Mouse (Mus musculus): ENCODE data around the gene Fzr1.

Gene Fzr1

DNA sequence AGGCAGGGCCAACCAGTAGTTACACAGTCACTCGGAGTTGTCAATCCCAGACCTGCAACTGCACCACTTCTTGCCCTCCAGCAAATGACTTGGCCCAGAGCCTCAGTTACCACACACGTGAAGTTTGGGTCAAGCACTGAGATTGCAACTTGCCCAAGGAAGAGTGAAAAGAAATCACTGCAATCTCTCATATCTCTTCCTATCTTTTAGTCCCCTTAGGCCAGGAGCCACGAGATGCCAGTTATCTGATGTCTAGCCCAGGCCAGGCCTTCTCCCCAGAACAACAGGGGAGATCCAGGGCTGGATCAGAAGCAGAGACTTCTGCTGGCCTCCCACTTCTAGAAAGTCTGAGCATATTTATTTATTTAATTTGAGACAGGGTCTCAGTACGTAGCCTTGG, 22.8 kb downstream of the Fzr1 start:
- no peak for DNase-seq (ENCODE audit: low read depth, low spot score)

DNA sequence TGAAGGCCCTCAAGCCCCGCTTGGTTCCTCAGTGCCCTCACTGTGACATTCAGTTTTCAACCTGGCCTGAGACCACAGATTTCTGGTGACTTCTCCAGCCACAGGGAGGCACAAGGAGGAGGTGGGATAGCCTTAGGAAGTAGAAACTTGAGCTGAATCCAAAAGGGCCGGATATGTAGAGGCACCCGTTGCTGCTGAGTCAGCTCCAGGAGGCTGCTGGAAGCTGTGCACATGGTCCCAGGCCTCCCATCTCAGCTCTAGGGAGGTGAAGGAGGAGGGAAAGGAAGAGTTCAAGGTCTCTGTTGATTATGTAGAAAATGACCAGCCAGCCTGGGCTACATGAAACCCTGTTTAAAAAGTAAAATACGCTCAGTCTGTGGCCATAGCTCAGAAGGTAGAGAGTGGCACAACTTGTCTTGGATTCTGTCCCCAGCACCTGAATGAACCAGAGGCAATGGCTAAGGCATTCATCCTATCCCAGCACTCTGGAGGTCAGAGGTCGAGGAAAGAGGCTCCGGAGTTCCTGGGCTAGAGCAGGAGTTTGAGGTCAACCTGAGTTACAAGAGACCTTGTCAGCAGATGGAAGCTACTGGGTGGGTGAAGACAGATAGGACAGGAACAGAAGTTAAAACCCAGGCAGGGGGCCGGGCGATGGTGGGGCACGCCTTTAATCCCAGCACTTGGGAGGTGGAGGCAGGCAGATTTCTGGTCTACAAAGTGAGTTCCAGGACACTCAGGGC, 23.4 kb downstream of the Fzr1 start:
- DNase-seq (ENCODE audit: low read depth, low spot score) = peak; percentile 84

DNA sequence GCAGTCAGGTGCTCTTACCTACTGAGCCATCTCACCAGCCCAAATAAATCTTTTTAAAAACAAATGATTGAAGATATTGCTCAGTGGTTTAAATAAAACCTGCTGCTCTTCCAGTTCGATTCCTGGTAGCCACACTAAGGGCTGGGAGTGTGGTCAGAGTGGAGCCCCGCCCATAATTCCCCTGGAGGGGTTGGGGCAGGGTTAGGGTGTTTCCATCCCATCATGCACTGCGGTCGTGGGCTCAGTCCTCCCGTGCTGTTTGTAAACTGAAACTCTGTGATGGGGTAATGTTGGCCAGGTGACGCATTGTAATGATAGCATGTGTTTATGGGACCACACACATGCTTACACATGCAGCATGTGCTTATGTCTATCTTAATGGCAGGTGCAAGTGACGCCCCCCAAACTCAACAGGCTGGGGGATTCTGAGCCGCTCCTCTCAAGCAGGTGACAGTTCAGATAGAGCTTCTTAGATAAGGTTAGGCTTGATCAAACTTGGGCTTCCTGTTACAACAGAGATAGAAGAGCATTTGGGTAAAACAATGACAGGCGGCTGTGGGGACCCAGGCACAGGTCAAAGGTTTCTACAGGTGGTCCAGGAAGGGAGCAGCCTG, 26.5 kb downstream of the Fzr1 start:
- DNase-seq (ENCODE audit: low read depth, low spot score) = no peak

DNA sequence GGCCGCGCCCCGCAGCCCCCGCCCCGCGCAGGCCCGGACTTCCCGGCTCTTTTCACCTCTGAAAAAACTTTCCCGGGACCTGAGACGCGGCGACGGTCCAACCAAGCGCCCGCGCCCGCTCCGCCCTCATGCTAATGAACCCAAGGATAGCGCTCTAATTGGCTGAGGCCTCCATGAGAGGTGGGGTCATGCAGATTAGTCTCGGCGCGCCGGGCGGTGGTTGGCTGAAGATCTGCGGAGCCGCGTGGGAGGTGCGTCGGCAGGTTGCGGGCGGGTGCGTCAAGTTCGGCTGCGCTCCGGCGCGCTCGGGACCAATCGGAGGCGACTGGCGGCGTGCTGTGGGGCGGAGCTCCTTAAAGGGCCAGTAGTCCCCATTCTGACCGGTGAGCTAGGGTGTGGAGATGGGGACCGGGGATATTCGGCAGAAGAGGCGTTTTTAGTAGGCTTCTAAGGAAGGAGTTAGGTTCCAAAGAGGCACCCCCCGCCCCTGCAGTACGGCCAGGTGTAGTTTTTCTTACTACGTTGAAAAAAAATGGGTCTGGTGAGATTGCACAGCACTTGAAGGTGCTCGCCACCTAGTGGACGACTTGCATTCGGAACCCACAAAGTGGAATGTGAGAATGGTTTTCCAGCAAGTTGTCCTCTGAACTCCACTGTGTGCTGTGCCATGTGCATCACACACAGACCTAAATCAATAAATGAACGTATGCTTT, 27.8 kb downstream of the Fzr1 start, which contains the start of gene Hmg20b:
Hmg20b (minus strand) TSS at position 130 of the 713 bp plus-strand sequence.
- DNase-seq (ENCODE audit: low read depth, low spot score) = peak; percentile 98

DNA sequence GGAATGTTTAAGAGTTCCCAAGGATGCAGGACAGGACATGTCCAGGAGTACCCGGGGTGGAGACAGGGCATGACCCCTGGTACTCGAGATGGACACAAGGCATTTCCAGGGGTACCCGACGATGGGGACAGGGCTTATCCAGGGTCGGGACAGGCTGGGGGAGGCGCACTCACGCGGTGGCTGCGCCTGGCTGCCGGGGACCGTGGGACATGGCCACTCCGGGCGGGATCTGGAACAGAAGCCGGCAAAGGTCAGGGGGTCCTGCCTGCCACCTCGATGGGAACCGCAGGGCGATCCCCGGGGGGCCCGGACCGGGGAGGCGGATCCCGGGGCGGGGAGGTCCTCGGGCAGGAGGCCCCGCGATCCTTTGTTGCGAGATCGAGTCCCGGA, 28.4 kb downstream of the Fzr1 start:
- DNase-seq (ENCODE audit: low read depth, low spot score) = peak; percentile 28

DNA sequence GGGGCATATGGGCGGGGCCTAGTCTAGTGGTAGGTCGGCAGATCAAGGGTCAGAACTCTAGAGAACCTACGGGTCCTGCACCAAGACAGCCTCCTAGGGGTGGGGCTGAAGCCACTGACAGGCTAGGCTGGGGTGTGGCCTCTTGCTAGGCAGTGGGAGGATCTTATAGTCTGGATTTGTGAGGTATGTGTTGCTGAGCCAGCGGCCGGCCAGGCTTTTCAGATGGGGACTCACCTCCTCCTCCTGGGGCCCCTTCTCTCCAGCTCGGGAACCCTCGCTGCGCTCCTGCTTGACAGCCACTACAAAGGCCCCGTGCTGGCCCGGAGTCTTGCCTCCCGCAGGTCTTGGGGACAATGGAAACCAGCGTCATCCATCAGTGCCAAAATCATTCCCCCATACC, 29.2 kb downstream of the Fzr1 start:
- peak; percentile 86 for DNase-seq (ENCODE audit: low read depth, low spot score)

DNA sequence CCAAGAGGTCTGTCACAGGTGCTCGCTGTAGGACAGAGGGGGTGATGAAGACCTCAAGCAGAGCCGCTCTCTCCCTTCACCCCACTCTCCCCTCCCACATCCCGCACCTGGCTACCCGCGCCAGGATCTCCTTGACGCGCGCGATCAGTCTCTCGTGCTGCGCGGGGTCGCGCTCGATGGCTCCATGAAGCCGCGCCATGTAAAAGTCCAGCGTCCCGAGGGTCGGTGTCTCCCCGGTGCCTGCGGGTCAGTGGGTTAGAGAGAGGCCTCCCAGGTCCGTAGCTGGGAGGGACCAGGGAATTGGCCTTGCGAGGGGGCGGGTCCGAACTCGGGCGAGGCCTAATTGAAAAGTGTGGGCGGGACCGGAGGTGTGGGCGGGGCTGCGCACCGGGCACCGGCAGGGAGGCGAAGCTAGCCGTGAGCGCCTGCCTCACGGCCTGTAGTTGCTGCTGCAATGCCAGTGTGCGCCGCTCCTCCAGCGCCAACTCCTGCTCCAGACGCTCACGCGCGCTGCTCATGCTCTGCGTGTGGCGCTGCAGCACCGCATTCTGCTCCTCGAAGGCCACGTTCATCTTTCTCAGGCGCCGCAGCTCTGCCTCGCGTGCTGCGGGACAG, 31.8 kb downstream of the Fzr1 start:
- no peak for DNase-seq (ENCODE audit: low read depth, low spot score)

DNA sequence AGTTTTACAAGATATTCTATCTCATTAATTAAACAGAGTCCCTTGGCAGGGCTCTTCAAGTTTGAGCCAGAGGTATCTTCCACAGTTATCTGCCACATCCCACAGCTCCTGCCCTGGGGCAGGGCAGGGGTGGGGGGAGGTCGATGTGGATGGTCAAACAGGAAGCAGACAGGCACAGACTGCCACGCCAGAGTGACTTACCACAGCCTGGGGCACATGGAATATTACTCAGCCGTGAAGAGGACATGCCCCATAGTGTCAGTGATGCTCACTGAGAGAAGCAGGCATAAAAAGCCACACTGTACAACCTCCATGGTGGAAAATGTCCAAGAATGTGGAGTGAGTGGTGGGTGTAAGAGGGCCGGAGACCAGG, 33.2 kb downstream of the Fzr1 start:
- no peak for DNase-seq (ENCODE audit: low read depth, low spot score)

DNA sequence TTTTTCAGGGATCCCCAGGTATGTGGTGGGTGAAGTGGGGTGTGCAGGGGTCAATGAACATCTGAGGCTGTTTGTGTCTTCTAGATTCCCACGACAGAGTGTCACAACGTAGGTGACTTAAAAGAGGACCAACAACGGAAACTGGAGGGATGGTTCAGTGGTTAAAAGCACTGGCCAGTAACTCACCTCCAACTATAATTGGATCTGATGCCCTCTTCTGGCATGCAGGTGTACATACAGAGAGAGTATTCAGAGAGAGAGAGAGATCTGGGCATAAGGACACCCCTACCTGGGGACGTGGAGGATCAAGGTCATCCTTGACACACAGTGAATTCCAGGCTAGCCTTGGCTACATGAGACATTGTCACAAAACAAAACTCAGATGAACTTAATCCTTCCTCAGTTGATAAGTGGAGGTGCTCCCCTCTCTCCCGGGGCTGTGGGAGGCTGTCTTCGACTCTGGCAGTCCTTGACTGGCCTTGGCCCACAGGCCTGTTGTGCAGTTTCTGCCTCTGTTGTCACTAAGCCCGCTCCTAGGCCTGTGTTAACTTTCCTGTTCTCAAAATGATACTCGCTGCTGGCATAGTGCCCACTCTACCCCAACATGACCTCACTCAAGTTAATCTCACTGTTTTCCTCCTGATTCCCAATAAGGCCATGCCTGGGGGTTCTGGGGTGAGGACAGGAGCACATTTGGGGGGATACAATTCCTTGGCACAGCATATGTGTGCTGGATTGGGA, 33.7 kb downstream of the Fzr1 start:
- no peak for DNase-seq (ENCODE audit: low read depth, low spot score)

DNA sequence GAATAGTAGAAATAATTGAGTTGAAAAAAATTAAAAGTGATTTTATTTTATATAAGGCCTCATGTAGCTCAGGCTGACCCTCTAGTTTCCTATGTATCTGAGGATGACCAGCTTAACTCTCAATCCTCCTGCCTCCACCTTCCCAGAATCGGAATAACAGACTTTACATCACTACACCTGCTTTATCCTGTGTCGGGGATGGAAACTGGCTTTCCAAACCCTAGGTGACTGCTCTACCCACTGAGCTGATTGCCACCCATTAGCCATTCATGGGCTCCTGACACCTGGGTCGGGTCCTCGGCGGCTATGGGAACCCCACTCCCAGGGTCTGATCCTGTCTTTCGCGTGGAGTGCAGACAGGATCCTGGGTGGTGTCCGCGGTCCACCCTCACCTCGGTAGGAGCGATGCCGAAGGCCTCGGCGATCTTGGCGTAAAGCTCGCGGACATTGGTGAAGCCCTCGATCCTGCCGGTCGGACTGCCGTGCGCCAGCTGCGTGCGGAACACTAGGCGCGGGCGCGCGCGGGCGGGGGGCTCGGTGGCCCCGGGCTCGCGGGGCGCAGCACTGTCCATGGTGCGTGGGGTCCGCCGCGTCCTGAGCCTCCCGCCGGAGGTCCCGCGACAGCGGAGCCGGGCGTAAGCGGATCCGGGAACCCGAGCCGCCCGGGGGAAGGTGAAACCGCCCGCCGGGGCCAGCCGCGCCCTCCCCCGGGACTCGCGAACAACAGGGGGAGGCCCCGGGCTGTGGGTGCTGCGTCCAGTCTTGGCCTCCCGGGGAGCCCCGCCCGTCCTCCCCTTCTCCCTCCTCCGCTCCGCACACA, 35.4 kb downstream of the Fzr1 start, which contains the start of gene Gipc3:
Gipc3 (minus strand) TSS at position 581 of the 820 bp plus-strand sequence.
- no peak for DNase-seq (ENCODE audit: low read depth, low spot score)

DNA sequence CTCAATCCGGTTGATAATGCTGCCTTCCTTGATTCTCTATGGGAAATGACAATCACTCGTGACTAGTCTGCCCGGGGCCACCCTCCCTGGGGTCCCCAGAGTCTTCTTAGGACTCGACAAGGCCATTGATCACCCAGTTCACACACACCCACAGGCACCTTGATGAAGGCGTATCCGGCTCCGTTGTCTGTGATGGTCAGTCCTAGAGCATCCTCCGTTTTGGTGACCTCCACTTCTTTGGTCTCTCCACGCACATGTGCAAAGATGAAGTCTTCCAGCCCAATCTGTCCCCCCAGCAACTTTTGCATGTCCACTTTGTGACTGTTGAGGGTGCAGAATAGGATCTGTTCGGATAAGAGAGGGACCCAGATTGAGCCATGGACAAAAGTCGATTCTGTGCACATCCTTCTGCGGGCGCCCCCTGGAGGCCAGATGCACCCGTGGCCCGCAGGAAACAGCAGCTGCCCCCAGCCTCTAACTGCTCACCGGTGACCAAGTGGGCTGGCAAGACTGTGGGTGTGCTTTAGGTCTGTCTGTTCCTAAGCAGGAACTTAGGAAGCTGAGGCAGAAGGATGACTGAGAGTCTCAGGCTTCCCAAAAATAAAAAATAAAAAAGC, 36.9 kb downstream of the Fzr1 start:
- DNase-seq (ENCODE audit: low read depth, low spot score) = peak; percentile 69

DNA sequence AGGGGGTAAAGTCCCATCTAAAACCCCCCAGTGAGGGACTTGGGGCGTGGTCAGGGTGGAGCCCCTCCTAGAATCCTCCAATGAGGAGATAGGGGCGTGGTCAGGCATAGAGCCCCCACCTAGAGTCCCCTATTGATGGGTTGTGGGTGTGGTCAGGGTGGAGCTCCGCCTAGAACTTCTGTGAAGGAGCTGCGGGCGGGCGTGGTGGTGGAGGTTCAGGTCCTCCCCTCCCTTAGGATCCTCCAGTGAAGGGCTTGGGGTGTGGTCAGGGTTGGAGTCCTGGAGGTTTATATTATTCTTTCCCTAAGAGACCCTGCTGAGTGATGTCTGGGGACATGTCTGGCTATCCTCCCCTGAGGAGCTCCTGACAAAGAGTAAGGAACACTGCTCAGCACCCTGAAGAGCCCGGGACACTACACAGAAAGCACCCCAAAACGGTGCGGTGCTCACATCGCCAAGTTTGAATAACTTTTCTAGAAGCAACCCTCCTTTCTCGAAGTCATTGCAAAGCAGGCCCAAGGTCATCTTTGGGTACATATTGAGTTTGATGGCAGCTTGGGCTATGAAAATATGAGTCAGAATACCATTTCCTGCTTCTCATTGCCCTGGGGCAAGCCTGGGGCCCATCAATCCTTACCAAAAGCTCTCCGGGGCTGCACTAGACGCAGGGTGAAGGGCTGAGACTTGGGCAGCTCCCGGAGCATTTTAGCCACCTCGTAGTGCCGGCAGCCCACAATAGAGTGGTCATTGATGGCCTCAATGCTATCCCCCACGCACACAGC, 37.6 kb downstream of the Fzr1 start:
- DNase-seq (ENCODE audit: low read depth, low spot score) = peak; percentile 65

DNA sequence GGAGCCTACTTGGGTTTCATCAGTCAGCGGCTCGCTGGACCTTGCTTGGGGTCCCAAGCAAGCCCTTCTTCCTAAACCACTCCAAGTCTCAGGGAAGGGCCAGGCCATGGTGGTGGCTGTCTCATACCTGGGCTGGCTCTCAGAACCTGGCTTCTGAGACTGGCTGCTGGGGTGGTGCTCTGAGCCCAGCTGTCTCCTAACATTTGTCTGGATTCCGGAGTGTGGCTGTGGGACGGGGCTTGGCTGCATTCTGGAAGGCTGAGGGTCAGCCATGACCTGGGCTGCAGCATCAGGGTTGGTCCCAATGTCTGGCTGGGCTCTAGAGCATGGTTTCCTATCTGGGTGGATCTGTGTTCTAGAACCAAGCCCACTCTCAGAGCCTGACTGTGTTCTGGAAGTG, 41.8 kb downstream of the Fzr1 start:
- DNase-seq (ENCODE audit: low read depth, low spot score) = no peak

DNA sequence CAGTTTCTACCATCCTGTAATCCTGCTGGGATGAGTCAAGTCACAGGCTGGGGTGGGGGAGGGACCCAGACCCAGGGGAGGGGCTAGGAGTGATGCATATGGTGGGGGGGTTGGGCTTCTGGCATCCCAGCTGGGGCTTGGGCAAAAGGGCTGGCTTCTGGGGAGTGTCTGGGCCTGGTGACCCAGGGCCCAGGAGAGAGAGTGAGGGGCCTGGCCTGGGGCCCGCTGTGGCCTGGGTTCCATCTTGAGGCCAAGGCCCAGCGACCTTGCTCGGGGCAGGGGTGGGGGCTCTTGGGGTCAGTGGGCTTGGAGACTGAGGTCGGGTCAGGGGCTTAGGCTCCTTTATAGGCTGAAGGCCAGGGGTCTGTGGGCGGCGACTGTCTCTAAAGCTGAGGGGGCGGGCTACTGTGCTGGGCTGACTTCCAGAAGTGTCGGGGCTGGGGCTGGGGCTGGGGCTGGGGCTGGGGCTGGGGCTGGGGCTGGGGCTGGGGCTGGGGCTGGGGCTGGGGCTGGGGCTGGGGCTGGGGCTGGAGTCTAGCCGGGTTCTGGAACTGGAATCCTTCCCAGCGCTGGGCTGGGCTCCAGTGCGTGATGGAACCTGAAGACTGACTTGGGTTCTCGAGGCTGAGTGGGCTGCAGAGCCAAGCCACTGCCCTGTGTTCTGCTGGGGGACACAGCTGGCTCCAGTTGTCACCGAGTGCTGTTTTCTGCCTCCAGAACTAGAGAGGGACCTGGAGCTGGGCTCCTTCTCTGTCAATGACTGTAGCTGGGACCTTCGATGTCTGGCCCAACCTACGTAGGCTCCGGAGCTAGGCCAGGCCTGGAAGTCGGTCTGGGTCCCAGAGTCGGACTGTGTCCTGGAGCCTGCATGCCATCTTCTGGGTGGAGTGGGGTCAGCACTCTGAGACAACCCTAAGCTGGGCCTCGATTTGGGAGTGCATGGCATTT, 42.6 kb downstream of the Fzr1 start:
- no peak for DNase-seq (ENCODE audit: low read depth, low spot score)

DNA sequence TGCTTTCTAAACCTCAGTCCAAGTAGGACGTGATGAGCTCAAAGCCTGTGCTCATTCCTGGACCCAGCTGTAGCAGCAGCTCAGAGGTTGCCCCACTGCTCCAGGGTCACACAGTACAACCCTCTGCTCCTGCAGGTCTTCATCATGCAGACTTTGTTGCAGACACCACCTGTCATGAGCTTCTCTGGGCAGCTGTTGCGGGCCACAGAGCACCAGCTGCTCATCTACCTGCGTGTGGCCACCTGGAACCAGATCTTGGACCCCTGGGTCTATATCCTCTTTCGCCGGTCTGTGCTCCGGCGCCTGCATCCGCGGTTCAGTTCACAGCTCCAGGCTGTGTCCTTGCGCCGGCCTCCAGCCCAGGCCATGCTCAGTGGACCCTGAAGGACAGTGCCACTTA, 44.0 kb downstream of the Fzr1 start:
- DNase-seq (ENCODE audit: low read depth, low spot score) = no peak

DNA sequence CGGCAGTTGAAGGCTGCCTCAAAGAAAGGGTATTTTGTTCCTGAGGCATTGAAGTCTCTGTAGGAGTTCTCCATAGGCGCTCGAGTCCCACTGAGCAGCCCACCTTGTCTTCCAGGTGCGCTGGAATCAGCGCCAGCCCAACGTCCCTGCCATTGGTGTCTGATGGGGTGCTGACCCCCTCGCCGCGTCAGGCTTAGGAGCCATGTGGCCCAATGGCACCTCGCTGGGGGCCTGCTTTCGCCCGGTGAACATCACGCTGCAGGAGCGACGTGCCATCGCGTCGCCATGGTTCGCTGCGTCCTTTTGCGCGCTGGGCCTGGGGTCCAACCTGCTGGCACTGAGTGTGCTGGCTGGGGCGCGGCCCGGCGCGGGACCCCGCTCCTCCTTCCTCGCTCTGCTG, 46.0 kb downstream of the Fzr1 start:
- no peak for DNase-seq (ENCODE audit: low read depth, low spot score)

DNA sequence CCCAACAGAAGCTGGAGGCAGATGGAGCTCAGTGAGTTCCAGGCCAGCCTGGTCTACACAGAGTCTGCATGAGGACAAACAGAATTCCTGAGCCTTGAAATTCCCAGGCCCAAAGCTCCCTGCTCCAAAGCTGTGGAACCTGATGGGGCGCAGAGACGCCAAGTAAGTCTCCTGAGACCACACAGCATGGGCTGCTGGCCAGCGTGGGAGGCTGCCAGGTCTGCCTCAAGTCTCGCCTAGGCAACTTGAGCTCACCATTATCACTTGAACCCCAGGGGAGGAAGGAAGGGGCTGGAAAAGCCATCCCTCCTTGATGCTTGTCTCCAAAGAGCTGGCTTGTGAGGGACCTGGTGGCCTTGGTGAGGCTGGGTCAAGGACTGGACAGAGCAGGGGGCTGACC, 48.3 kb downstream of the Fzr1 start:
- peak; percentile 51 for DNase-seq (ENCODE audit: low read depth, low spot score)

DNA sequence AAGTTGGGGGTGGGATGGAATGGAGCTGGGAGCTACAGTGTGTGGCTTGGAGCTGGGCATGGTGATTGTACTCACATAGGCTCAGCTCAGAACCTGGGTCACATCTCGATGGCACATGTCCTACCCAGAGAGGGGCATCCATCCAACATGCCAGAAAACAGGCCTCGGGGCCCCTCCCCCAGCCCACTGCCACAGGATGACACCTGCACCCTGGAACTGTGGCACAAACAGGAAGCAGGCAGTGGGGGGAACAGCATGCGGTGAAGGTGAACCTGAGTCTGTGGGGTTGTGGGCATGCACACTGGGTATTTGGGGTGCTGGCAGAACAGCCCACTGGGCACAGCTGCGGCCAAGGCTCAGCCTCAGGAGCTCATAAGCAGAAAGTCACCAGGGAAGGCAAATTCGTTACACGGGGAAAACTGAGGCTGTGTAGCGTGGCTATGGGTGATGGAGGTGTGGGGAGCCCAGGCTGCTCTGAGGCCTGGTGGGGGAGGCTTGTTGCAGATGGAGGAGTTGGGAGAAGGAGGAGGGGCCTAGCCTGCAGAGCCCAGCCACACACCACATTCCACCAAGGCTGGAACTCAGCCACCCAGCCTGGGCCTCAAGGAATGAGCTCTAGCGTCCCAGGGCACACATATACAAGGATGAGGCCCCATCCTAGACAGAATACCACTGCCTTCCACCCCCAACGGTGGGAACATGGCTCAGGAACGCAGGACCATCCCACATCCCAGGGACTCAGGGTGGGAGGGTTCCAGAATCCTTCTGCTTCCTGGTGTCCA, 48.9 kb downstream of the Fzr1 start:
- DNase-seq (ENCODE audit: low read depth, low spot score) = peak; percentile 86

All from 3T3-L1 (cell line).